Mouse (Mus musculus) liver, postnatal 0 days (tissue): ENCODE data around the gene Vamp5.

Experiments
- CTCF ChIP-seq: sonication (generic); IDR thresholded peaks from 2 replicates; pipeline ENCODE4 v1.5.1; 2016; ENCODE audit warnings: antibody characterized with exemption, low read depth
- EP300 ChIP-seq: IDR thresholded peaks from 2 replicates; pipeline ENCODE4 v1.6.1; 2016; ENCODE audit warnings: antibody characterized with exemption, low read depth, mild to moderate bottlenecking

DNA sequence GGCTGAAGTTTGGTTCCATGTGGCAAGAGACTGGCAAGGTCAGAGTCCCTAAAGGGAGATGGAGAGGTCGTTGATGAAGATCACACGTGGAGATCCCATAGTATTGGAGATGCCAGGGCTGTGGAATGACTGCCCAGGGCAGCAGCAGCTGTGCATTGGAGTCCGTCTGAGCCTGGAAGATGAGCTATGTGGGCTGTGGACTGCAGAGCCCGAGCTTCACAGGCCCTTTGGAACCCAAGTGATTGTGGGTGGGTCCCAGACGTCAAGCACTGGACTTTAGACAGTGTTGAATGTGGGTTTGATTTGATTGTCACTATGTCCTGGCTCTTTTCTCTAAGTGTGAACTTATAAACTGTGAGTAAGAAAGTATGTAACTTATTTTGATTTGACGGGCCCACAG, 15.3 kb downstream of the Vamp5 start:
- TF ChIP-seq CTCF: no peak
- no peak for TF ChIP-seq EP300
